Mouse (Mus musculus) neural tube, embryonic 13.5 days (tissue): ENCODE measurements around the gene Nup54. TPM values are rescaled to one million over a fixed set of nuclear protein-coding genes. Genes with fewer than 3 reads are reported as not detected.

Experiments
- ATAC-seq: fragments of 200-750 bp; cut with Nextera tagmentation; 2 replicates; pipeline ENCODE4 v1.8.0; 2017; ENCODE audit warnings: low read depth, mild to moderate bottlenecking, moderate TSS enrichment, moderate library complexity
- H3K27ac ChIP-seq: fragments of 300-500 bp; sonication (generic); replicated peaks from 2 replicates; pipeline ENCODE4 v1.5.1; 2015; ENCODE audit warnings: moderate library complexity, mild to moderate bottlenecking, inconsistent platforms
- H3K27me3 ChIP-seq: fragments of 300-500 bp; sonication (generic); 2 replicates; pipeline ENCODE4 v1.6.1; 2015; ENCODE audit warnings: mild to moderate bottlenecking, inconsistent platforms
- H3K36me3 ChIP-seq: fragments of 300-500 bp; sonication (generic); 2 replicates; pipeline ENCODE4 v1.6.1; 2015; ENCODE audit warnings: mild to moderate bottlenecking, inconsistent platforms
- H3K4me1 ChIP-seq: fragments of 300-500 bp; sonication (generic); replicated peaks from 2 replicates; pipeline ENCODE4 v1.6.1; 2015; ENCODE audit warnings: inconsistent platforms
- H3K4me2 ChIP-seq: fragments of 300-500 bp; sonication (generic); 2 replicates; pipeline ENCODE4 v1.6.1; 2015; ENCODE audit warnings: inconsistent platforms, mild to moderate bottlenecking, moderate library complexity
- H3K4me3 ChIP-seq: fragments of 300-500 bp; sonication (generic); 2 replicates; pipeline ENCODE4 v1.5.1; 2015; ENCODE audit warnings: mild to moderate bottlenecking, inconsistent platforms
- H3K9ac ChIP-seq: fragments of 300-500 bp; sonication (generic); 2 replicates; pipeline ENCODE4 v1.6.1; 2015; ENCODE audit warnings: moderate library complexity, mild to moderate bottlenecking, inconsistent platforms
- H3K9me3 ChIP-seq: fragments of 300-500 bp; sonication (generic); 2 replicates; pipeline ENCODE4 v1.6.1; 2016; ENCODE audit warnings: inconsistent platforms
- WGBS: fragments of 180-500 bp; shearing (Covaris S2); methylation state at CpG from one replicate; pipeline ENCODE4 v1.1.7; 2015; 5-methylcytosine and 5-hydroxymethylcytosine counted together
- microRNA-seq: library from miRNA; unstranded; fragments of <30 nt; microRNA quantifications from one replicate; pipeline ENCODE4, GENCODE M21; 2016
- polyA plus RNA-seq: library from polyadenylated mRNA; unstranded; fragments of >200 nt; fragmentation: Nextera tagmentation; extraction: Ambion mirVana; gene quantifications from 2 replicates; pipeline ENCODE4 v1.2.1, GENCODE M21; 2015

Nup54 gene
- polyA plus RNA-seq, 1 experiment from 2014 or later: 43.7 TPM

DNA sequence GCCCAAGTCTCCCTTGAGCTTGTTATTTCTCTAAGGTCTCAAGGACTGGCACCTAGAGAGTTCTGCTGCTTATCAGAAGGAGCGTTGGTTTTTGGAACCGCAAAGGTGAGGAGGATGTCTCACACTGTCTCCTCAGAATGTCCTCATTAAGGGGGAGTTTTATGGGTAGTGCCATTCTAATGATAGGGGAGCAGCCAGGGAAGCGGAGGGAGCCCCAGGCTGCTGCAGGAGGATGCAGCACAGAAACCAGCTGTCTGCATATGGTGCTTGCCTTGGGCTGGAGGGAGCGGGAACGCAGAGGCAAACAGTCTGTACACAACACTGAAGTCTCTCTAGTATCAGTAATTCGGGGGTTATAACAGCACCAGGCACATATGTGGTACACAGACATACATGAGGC is 64.1 kb downstream of the Nup54 start:
- Histone ChIP-seq H3K27ac (peak overlapping the region; percentile 67), H3K9ac (no peak overlapping the region), H3K4me3 (no peak overlapping the region), H3K27me3 (no peaks in the 10 kb centered on the region), H3K4me1 (peaks cover 25% of the 10 kb centered on the region), H3K9me3 (no peaks in the 10 kb centered on the region), H3K4me2 (peak overlapping the region; percentile 5; the same call in 1 of the 2 replicates), H3K36me3 (no peaks in the 10 kb centered on the region)
- no peak for ATAC-seq
- 53% methylated on average over 6 of the region's 6 CpGs for WGBS

DNA sequence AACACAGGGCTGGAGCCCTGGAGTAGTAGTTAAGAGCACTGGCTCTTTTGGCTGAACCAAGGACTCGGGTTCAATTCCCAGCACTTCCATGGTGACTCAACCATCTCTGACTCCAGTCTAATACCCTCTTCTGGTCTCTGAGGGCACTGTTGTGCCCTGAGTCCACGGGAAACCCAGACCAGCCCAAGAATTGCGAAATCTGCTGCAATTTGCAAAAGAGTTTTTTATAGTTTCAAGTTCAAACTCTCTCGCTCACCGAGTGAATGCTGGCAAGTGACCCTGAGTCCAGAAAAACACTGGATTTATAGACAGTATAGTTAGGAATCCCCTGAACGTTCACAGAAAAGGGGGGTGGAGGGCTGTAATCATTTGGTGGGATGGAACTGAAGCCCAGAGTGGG is 64.6 kb downstream of the Nup54 start:
- H3K4me1 ChIP-seq: peaks cover 25% of the 10 kb centered on the region
- no peak overlapping the region for H3K4me3 ChIP-seq
- no peak for ATAC-seq
- H3K4me2 ChIP-seq: no peak overlapping the region
- no peak overlapping the region for H3K27ac ChIP-seq
- H3K9ac ChIP-seq: no peak overlapping the region
- H3K36me3 ChIP-seq: no peaks in the 10 kb centered on the region
- H3K27me3 ChIP-seq: no peaks in the 10 kb centered on the region
- no peaks in the 10 kb centered on the region for H3K9me3 ChIP-seq
- 73% methylated on average over 6 of the region's 6 CpGs for WGBS

DNA sequence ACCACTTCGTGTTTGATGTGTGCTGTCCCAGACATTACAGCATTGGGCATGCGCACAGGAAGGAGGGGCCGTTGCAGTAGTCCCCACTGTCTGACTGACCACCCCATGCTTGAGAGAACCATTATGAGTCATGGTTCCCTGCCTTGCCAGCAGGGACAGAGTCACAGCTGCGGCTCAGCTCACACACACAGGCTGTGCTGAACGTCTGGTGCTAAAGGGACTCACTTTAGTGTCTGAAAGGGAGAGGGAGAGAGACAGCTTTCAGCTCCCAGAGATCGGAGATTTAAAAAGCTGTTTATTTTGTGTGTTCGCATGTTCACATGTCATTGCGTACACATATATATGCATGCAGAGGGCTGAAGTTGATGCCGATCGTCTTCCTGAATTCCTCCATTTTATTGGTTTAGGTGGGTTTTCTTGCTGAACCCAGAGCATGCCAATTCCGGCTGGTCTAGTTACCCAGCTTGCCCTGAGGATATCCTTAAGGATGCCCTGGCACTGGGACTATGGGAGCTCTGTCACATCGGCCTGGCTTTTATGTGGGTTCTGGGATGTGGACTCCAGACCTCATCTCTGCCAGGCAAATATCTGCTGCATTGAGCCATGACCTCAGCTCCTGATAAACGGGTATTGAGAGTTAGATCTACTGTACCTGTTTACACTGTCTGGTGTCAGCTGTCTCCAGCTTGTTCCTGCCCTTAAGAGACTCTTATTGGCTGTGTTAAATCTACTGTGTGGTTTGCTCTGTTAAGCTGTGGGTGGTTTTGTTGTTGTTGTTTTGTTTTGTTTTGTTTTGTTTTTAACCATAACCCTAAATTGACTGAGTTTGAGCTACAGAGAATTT is 65.6 kb downstream of the Nup54 start:
- H3K4me3 ChIP-seq: no peak overlapping the region
- H3K36me3 ChIP-seq: no peaks in the 10 kb centered on the region
- WGBS: 47% methylated on average over 13 of the region's 13 CpGs
- ATAC-seq: peak; percentile 92
- no peaks in the 10 kb centered on the region for H3K9me3 ChIP-seq
- no peak overlapping the region for H3K9ac ChIP-seq
- H3K27ac ChIP-seq: peak overlapping the region; percentile 25
- no peaks in the 10 kb centered on the region for H3K27me3 ChIP-seq
- H3K4me2 ChIP-seq: peak overlapping the region; percentile 28
- peaks cover 25% of the 10 kb centered on the region for H3K4me1 ChIP-seq

DNA sequence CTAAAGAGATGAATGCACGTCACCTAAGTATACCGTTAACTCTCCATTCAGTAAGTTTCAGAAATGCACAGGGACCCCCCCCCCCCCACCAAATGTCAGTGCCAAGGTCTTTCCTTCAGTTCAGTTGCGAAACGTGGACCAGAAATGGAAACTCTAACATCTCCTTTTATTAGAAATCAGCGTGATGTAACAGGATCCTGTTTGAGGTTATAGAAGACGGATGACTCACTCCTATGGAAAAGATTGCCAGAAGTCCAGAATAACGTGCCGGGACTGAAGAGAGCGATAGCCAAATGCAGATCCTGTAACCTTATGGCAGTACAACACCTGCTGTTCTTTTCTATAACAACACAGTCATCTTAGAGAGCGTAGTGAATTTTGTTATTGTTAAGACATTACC is 66.6 kb downstream of the Nup54 start:
- Histone ChIP-seq H3K27me3 (no peaks in the 10 kb centered on the region), H3K36me3 (no peaks in the 10 kb centered on the region), H3K9me3 (no peaks in the 10 kb centered on the region), H3K4me3 (no peak overlapping the region), H3K4me2 (no peak overlapping the region), H3K27ac (no peak overlapping the region), H3K4me1 (peaks cover 25% of the 10 kb centered on the region), H3K9ac (no peak overlapping the region)
- ATAC-seq: no peak
- WGBS: 75% methylated on average over 10 of the region's 10 CpGs

DNA sequence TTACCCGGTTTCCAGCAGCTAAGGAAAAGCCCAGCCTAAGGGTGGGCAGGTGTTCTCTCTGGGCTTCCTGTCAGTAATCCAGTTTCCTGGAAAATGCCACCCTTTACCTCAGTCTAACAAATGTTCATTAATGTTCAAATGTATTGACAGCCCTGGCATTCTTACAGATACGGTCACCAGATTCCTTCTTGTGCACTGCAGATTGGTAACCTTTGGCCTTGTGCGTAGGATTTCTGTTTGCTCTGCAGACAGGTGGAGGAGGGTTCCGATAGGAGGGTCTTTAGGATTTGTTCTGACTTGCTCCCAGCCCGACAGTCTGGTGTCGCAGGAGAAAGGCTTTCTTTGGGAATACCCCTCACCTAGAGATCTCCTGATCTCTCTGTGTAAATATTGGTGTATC is 68.5 kb downstream of the Nup54 start:
- Histone ChIP-seq H3K9ac (no peak overlapping the region), H3K27ac (no peak overlapping the region), H3K36me3 (no peaks in the 10 kb centered on the region), H3K4me3 (no peak overlapping the region), H3K27me3 (no peaks in the 10 kb centered on the region), H3K4me2 (no peak overlapping the region), H3K9me3 (no peaks in the 10 kb centered on the region), H3K4me1 (peaks cover 25% of the 10 kb centered on the region)
- no peak for ATAC-seq
- 87% methylated on average over 6 of the region's 6 CpGs for WGBS

Small RNA genes within 50 kb of the gene (microRNA-seq; reads per million reads assigned to microRNA genes)
- gene Mir6415: not detected

Other genes with a start within 250 kb of the Nup54 start
- gene U90926, start 219.8 kb downstream of the Nup54 start, polyA plus RNA-seq: not detected in 2 replicates
- gene Ppef2, start 178.9 kb downstream of the Nup54 start, polyA plus RNA-seq: 0.21 and 0.67 TPM in 2 replicates
- gene Naaa, start 157.0 kb downstream of the Nup54 start, polyA plus RNA-seq: 14.3 and 14.6 TPM in 2 replicates
- 26.1 and 28.2 TPM in 2 replicates for gene Sdad1, start 124.7 kb downstream of the Nup54 start, polyA plus RNA-seq
- not detected in 2 replicates for gene Cxcl9, start 107.1 kb downstream of the Nup54 start, polyA plus RNA-seq
- gene Art3, start 103.4 kb downstream of the Nup54 start, polyA plus RNA-seq: 12.4 and 13.1 TPM in 2 replicates
- gene Cxcl10, start 86.3 kb downstream of the Nup54 start, polyA plus RNA-seq: 1.0 TPM in 1 of 2 replicates, not detected in the other
- gene Scarb2, start 71.6 kb upstream of the Nup54 start, polyA plus RNA-seq: 18.8 and 18.9 TPM in 2 replicates
- gene Fam47e, start 119.8 kb upstream of the Nup54 start, polyA plus RNA-seq: 0.59 TPM in 1 of 2 replicates, not detected in the other
- gene Stbd1, start 167.8 kb upstream of the Nup54 start, polyA plus RNA-seq: 9.9 and 10.4 TPM in 2 replicates
- gene Ccdc158, start 240.1 kb upstream of the Nup54 start, polyA plus RNA-seq: 0.47 and 0.52 TPM in 2 replicates
- gene Shroom3, start 248.2 kb upstream of the Nup54 start, polyA plus RNA-seq: 1.7 and 2.9 TPM in 2 replicates